Mouse (Mus musculus) liver, adult 2 months (tissue): ENCODE data around the gene Itga7.

Source experiments
- CTCF ChIP-seq: fragments of 200-500 bp; IDR thresholded peaks from 2 replicates; pipeline ENCODE4 v1.5.1; 2011; ENCODE audit warnings: low read depth, low read length, control low read depth
- POLR2A ChIP-seq: fragments of 200-500 bp; IDR thresholded peaks from 2 replicates; pipeline ENCODE4 v1.6.1; 2011; ENCODE audit warnings: low read length, control low read depth; ENCODE audit not compliant: insufficient read depth; ENCODE audit errors: extremely low read depth

GRCm38 (mm10) chr10:128928356-128928755 lies 5.3 kb upstream of the Itga7 start:
- TF ChIP-seq POLR2A (no peak), CTCF (no peak)
